In genomic region chr1:151777616-151778015, GRCm38 (mm10) we compare ENCODE assay signal across 19 mouse cellular contexts. TPM values are rescaled to one million over a fixed set of nuclear protein-coding genes. Genes with fewer than 3 reads are reported as not detected.
DNase-seq lines count a peak whose midpoint lies in the region.
"Had no signal": no experiment of that assay in that cellular context is flagged by ENCODE, and none has a peak within 500 bp of the region (broad histone marks: within the 10 kb centered on the region; RNA-seq: fewer than 3 reads in every experiment).

No protein-coding gene starts in this region.

- peak; percentile 40 to 69 for DNase-seq in layer of hippocampus, adult 18-20 months (ENCODE audit: low spot score in 2 of 2)
- no peak for DNase-seq in layer of hippocampus, adult 11-12 months (ENCODE audit: low spot score)
- DNase-seq in right cerebral cortex, adult 18-20 months = peak; percentile 74
- DNase-seq in right cerebral cortex, postnatal 10 days (ENCODE audit: low spot score in 2 of 2) = no peak
- DNase-seq in left cerebral cortex, adult 9 months (ENCODE audit: low spot score in 2 of 2) = peak; percentile 32 to 55
- DNase-seq in telencephalon, adult 2 months (ENCODE audit: low read depth, low spot score) = peak; percentile 77
- DNase-seq in urinary bladder, postnatal 14 days (ENCODE audit: low spot score) = no peak
- DNase-seq: adrenal gland, adult 2 months; B cell, adult 2 months; cerebellum, adult 11-12 months; cerebellum, postnatal 14 days; gastrocnemius, postnatal 36 days; heart, postnatal 36 days; kidney, adult 9 months; kidney, postnatal 14 days; lung, adult 18-20 months; lung, postnatal 10 days; retina, postnatal 1 day; thymus, postnatal 25 days had no signal

RNA-seq across cellular contexts. Expression of gene Edem3, which starts 22.4 kb away (rescaled TPM):
- total RNA-seq in layer of hippocampus, adult 18-20 months (2021) = 10 to 100 TPM; 38.8 to 39.3 TPM

Comparison
In these comparisons a context has a peak if more than half of its experiments do, and no peak if none do; other contexts are left out.
1. DNase-seq: peak in layer of hippocampus, adult 18-20 months (2 of 2), right cerebral cortex, adult 18-20 months (single experiment), left cerebral cortex, adult 9 months (2 of 2) and telencephalon, adult 2 months (single experiment); none in layer of hippocampus, adult 11-12 months (single experiment), right cerebral cortex, postnatal 10 days (0 of 2) and urinary bladder, postnatal 14 days (single experiment).